23 mouse cellular contexts compared by ENCODE assay signal in the genomic region with DNA sequence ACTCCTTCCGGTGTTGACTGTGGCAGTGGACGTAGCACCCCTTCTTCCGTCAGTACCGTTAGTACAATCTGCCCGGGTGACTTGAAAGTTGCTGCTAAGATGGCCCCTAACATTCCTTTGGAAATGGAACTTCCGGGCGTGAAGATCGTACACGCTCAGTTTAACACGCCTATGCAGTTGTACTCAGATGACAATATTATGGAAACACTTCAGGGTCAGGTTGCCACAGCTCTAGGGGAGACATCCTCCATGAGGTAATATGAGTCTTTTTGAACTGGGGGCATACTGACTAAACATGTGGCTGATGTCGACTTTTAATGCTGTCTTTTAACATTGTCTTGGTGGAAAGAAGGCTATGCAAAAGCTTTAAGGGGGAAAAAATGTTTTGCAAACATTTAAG. TPM values are rescaled to one million over a fixed set of nuclear protein-coding genes. Genes with fewer than 3 reads are reported as not detected.
A peak's percentile ranks its signal among the peaks of the same experiment; 100 is the strongest.
DNase-seq lines count a peak whose midpoint lies in the region; ATAC-seq and TF ChIP-seq lines count a peak whose summit lies in the region.
"Had no signal": no experiment of that assay in that cellular context is flagged by ENCODE, and none has a peak within 500 bp of the region (broad histone marks: within the 10 kb centered on the region; RNA-seq: fewer than 3 reads in every experiment).

No protein-coding gene starts in this region.

- TF ChIP-seq POLR2A in testis, adult 2 months (IDR thresholded peaks at IDR 0.05; ENCODE audit: control insufficient read depth, low read depth, low read length): no peak

- no peak for ATAC-seq in embryonic facial prominence, embryonic 11.5 days (replicated peaks; ENCODE audit: insufficient number of reproducible peaks, low FRiP score, low TSS enrichment, low read depth)
- ATAC-seq in kidney, embryonic 14.5 days (ENCODE audit: low FRiP score, low TSS enrichment): peak; percentile 50; the same call in 1 of the 2 replicates
- peak; percentile 55; the same call in 1 of the 2 replicates for ATAC-seq in kidney, postnatal 0 days (replicated peaks; ENCODE audit: low FRiP score, low read depth)
- ATAC-seq: forebrain, embryonic 13.5 days; forebrain, embryonic 16.5 days; hindbrain, embryonic 16.5 days had no signal

- DNase-seq in embryonic facial prominence, embryonic 11.5 days (ENCODE audit: low spot score): peak; percentile 8
- no peak for DNase-seq in embryonic facial prominence, embryonic 10.5 days (ENCODE audit: low spot score)
- DNase-seq in kidney, adult 9 months: no peak
- DNase-seq in kidney, postnatal 0 days (ENCODE audit: low spot score): peak; percentile 70
- DNase-seq in kidney, postnatal 14 days: no peak
- no peak for DNase-seq in testis, postnatal 10 days (ENCODE audit: low spot score)
- DNase-seq: adrenal gland, postnatal 10 days; adrenal gland, postnatal 36 days; cerebellum, adult 18-20 months; cerebellum, adult 9-10 months; cerebellum, postnatal 14 days; gastrocnemius, postnatal 25 days had no signal

- H3K36me3 ChIP-seq in embryonic facial prominence, embryonic 11.5 days (replicated peaks; ENCODE audit: control insufficient read depth, insufficient read depth, low read depth, low read length): no peaks in the 10 kb centered on the region
- no peaks in the 10 kb centered on the region for H3K36me3 ChIP-seq in embryonic facial prominence, embryonic 10.5 days (replicated peaks)
- no peaks in the 10 kb centered on the region for H3K36me3 ChIP-seq in kidney, embryonic 14.5 days (ENCODE audit: control insufficient read depth, insufficient read depth, low read length)
- H3K36me3 ChIP-seq in kidney, postnatal 0 days (ENCODE audit: insufficient read depth, low read length): no peaks in the 10 kb centered on the region
- H3K36me3 ChIP-seq in testis, adult 2 months (ENCODE audit: control insufficient read depth, insufficient read depth, low read length): no peaks in the 10 kb centered on the region
- H3K36me3 ChIP-seq: embryonic facial prominence, embryonic 13.5 days; forebrain, embryonic 10.5 days; hindbrain, embryonic 13.5 days had no signal

- no peak overlapping the region for H3K4me3 ChIP-seq in embryonic facial prominence, embryonic 11.5 days (ENCODE audit: low read depth, low read length)
- no peak overlapping the region for H3K4me3 ChIP-seq in embryonic facial prominence, embryonic 10.5 days
- no peak overlapping the region for H3K4me3 ChIP-seq in kidney, embryonic 14.5 days (ENCODE audit: low read length)
- no peak overlapping the region for H3K4me3 ChIP-seq in kidney, postnatal 0 days (replicated peaks; ENCODE audit: low read depth, low read length)
- H3K4me3 ChIP-seq in testis, adult 2 months (ENCODE audit: control insufficient read depth, low read depth, low read length): peak overlapping the region; percentile 85
- H3K4me3 ChIP-seq: embryonic facial prominence, embryonic 13.5 days; forebrain, embryonic 10.5 days; forebrain, embryonic 13.5 days; hindbrain, embryonic 13.5 days had no signal

- 77% methylated on average over 11 of the region's 11 CpGs for WGBS in embryonic facial prominence, embryonic 11.5 days
- 85% methylated on average over 11 of the region's 11 CpGs for WGBS in embryonic facial prominence, embryonic 10.5 days
- 46% methylated on average over 11 of the region's 11 CpGs for WGBS in kidney, embryonic 14.5 days
- WGBS in kidney, postnatal 0 days: 47% methylated on average over 11 of the region's 11 CpGs

- H3K9me3 ChIP-seq in embryonic facial prominence, embryonic 11.5 days (replicated peaks; ENCODE audit: control insufficient read depth, low read length): no peaks in the 10 kb centered on the region
- H3K9me3 ChIP-seq in embryonic facial prominence, embryonic 10.5 days: no peaks in the 10 kb centered on the region
- H3K9me3 ChIP-seq in kidney, embryonic 14.5 days (ENCODE audit: control insufficient read depth, low read length): no peaks in the 10 kb centered on the region
- H3K9me3 ChIP-seq in kidney, postnatal 0 days (replicated peaks; ENCODE audit: low read length): no peaks in the 10 kb centered on the region
- H3K9me3 ChIP-seq: embryonic facial prominence, embryonic 13.5 days; forebrain, embryonic 10.5 days; forebrain, embryonic 13.5 days; hindbrain, embryonic 13.5 days had no signal

- H3K4me1 ChIP-seq in embryonic facial prominence, embryonic 11.5 days (ENCODE audit: control insufficient read depth, insufficient read depth, low read length): no peaks in the 10 kb centered on the region
- H3K4me1 ChIP-seq in embryonic facial prominence, embryonic 10.5 days: peaks cover 7% of the 10 kb centered on the region
- H3K4me1 ChIP-seq in kidney, embryonic 14.5 days (ENCODE audit: control insufficient read depth, insufficient read depth, low read length): no peaks in the 10 kb centered on the region
- H3K4me1 ChIP-seq in kidney, postnatal 0 days (replicated peaks; ENCODE audit: insufficient read depth, low read length): peaks cover 5% of the 10 kb centered on the region; the same call in 1 of the 2 replicates
- H3K4me1 ChIP-seq in testis, adult 2 months (ENCODE audit: control insufficient read depth, insufficient read depth, low read length): peaks cover 6% of the 10 kb centered on the region

- no peak overlapping the region for H3K9ac ChIP-seq in embryonic facial prominence, embryonic 11.5 days (replicated peaks; ENCODE audit: low read length)
- no peak overlapping the region for H3K9ac ChIP-seq in kidney, embryonic 14.5 days (ENCODE audit: low read depth, low read length)
- no peak overlapping the region for H3K9ac ChIP-seq in kidney, postnatal 0 days (ENCODE audit: low read depth, low read length)
- H3K9ac ChIP-seq: embryonic facial prominence, embryonic 13.5 days; forebrain, embryonic 13.5 days; hindbrain, embryonic 13.5 days had no signal

- H3K27me3 ChIP-seq in embryonic facial prominence, embryonic 11.5 days (ENCODE audit: control insufficient read depth, insufficient read depth, low read length): no peaks in the 10 kb centered on the region
- H3K27me3 ChIP-seq in embryonic facial prominence, embryonic 10.5 days (replicated peaks; ENCODE audit: low read depth, poor library complexity, severe bottlenecking): no peaks in the 10 kb centered on the region
- H3K27me3 ChIP-seq in kidney, embryonic 14.5 days (ENCODE audit: control insufficient read depth, insufficient read depth, low read length): no peaks in the 10 kb centered on the region
- no peaks in the 10 kb centered on the region for H3K27me3 ChIP-seq in kidney, postnatal 0 days (ENCODE audit: insufficient read depth, low read length)
- no peaks in the 10 kb centered on the region for H3K27me3 ChIP-seq in testis, adult 2 months (ENCODE audit: control insufficient read depth, insufficient read depth, low read length)
- H3K27me3 ChIP-seq: embryonic facial prominence, embryonic 13.5 days; hindbrain, embryonic 13.5 days had no signal

- H3K4me2 ChIP-seq in embryonic facial prominence, embryonic 11.5 days (ENCODE audit: low read depth, low read length): no peak overlapping the region
- H3K4me2 ChIP-seq in kidney, embryonic 14.5 days (replicated peaks; ENCODE audit: low read depth, low read length): 0 out of 2 replicates have a peak overlapping the region, but pooled peaks have one; percentile 3
- peak overlapping the region; percentile 31; the same call in 1 of the 2 replicates for H3K4me2 ChIP-seq in kidney, postnatal 0 days (ENCODE audit: low read length)
- H3K4me2 ChIP-seq: embryonic facial prominence, embryonic 13.5 days; forebrain, embryonic 13.5 days; heart, embryonic 11.5 days; hindbrain, embryonic 13.5 days had no signal

- no peak for TF ChIP-seq CTCF in kidney, postnatal 0 days (IDR thresholded peaks at IDR 0.05; ENCODE audit: low read depth)
- no peak for TF ChIP-seq CTCF in testis, adult 2 months (IDR thresholded peaks at IDR 0.05; ENCODE audit: control insufficient read depth, insufficient read depth, insufficient replicate concordance, low read depth, low read length)

- no peak overlapping the region for H3K27ac ChIP-seq in embryonic facial prominence, embryonic 11.5 days (replicated peaks; ENCODE audit: low read depth, low read length)
- H3K27ac ChIP-seq in embryonic facial prominence, embryonic 10.5 days (replicated peaks): no peak overlapping the region
- H3K27ac ChIP-seq in kidney, embryonic 14.5 days (ENCODE audit: low read depth, low read length): peak overlapping the region; percentile 42; the same call in 1 of the 2 replicates
- H3K27ac ChIP-seq in kidney, postnatal 0 days: peak overlapping the region; percentile 68; the same call in 1 of the 2 replicates
- no peak overlapping the region for H3K27ac ChIP-seq in testis, adult 2 months (ENCODE audit: control insufficient read depth, insufficient read depth, low read depth, low read length)
- H3K27ac ChIP-seq: embryonic facial prominence, embryonic 13.5 days; forebrain, embryonic 10.5 days; forebrain, embryonic 13.5 days; hindbrain, embryonic 13.5 days had no signal

RNA-seq across cellular contexts. Expression of a gene that starts 20.7 kb away (rescaled TPM):
- 0.13 TPM in 1 of 2 replicates, not detected in the other for polyA plus RNA-seq in embryonic facial prominence, embryonic 11.5 days (2014; fragmentation: Nextera tagmentation; extraction: Ambion mirVana)
- polyA plus RNA-seq in embryonic facial prominence, embryonic 10.5 days (2016; fragmentation: Nextera tagmentation; extraction: Ambion mirVana): 0.08 TPM in 1 of 2 replicates, not detected in the other
- polyA plus RNA-seq in kidney, embryonic 14.5 days (2014; fragmentation: Nextera tagmentation; extraction: Ambion mirVana): not detected in 2 replicates
- polyA plus RNA-seq in kidney, postnatal 0 days (2015; fragmentation: Nextera tagmentation; extraction: Ambion mirVana): not detected in 2 replicates
- 21.8 and 23.4 TPM in 2 replicates for polyA plus RNA-seq in testis, adult 2 months (2012; rRNA removed)
- polyA plus RNA-seq: embryonic facial prominence, embryonic 13.5 days; heart, embryonic 14.5 days; heart, postnatal 0 days had no signal

RNA-seq across cellular contexts. Expression of a gene that starts 28.4 kb away (rescaled TPM):
- polyA plus RNA-seq in embryonic facial prominence, embryonic 11.5 days (2014; fragmentation: Nextera tagmentation; extraction: Ambion mirVana): 13.5 and 13.9 TPM in 2 replicates
- 5.9 and 6.3 TPM in 2 replicates for polyA plus RNA-seq in embryonic facial prominence, embryonic 10.5 days (2016; fragmentation: Nextera tagmentation; extraction: Ambion mirVana)
- polyA plus RNA-seq in kidney, embryonic 14.5 days (2014; fragmentation: Nextera tagmentation; extraction: Ambion mirVana): 4.3 and 5.6 TPM in 2 replicates
- 23.7 and 26.1 TPM in 2 replicates for polyA plus RNA-seq in kidney, postnatal 0 days (2015; fragmentation: Nextera tagmentation; extraction: Ambion mirVana)
- 5.9 and 13.2 TPM in 2 replicates for polyA plus RNA-seq in testis, adult 2 months (2012; rRNA removed)

Comparison
In these comparisons a context has a peak if more than half of its experiments do, and no peak if none do; other contexts are left out.
1. DNase-seq: peak in embryonic facial prominence, embryonic 11.5 days (single experiment) and kidney, postnatal 0 days (single experiment); none in embryonic facial prominence, embryonic 10.5 days (single experiment), kidney, adult 9 months (single experiment), kidney, postnatal 14 days (single experiment) and testis, postnatal 10 days (single experiment).
2. H3K27ac ChIP-seq: peak in kidney, embryonic 14.5 days (single experiment) and kidney, postnatal 0 days (single experiment); none in embryonic facial prominence, embryonic 11.5 days (single experiment), embryonic facial prominence, embryonic 10.5 days (single experiment) and testis, adult 2 months (single experiment).
3. RNA of a gene that starts 20.7 kb away (polyA plus RNA-seq): 21.8 to 23.4 TPM in testis, adult 2 months; 0.13 TPM in embryonic facial prominence, embryonic 11.5 days, 0.08 TPM in embryonic facial prominence, embryonic 10.5 days, not detected in kidney, embryonic 14.5 days and not detected in kidney, postnatal 0 days; every median in the first group is over 10 times any median in the second.